Mouse (Mus musculus) R1 (cell line): ENCODE data around the gene Ppox.
"Not testable (repeated sequence)": the region's sequence is repeated elsewhere in the genome, so short reads cannot be mapped to it uniquely, and the experiment has no call there.

Experiments used
- DNase-seq: peaks from one replicate; pipeline ENCODE4 v3.0.0-alpha.2; 2018; ENCODE audit warnings: low read depth, low spot score

Ppox gene

GRCm38 (mm10) chr1:171280916-171281527, at the start of gene Ppox:
Gene Ppox, minus strand, starts transcription at chr1:171281186.
- DNase-seq: peak; percentile 100

GRCm38 (mm10) chr1:171330216-171330560, 49.2 kb upstream of the Ppox start:
- DNase-seq: peak; percentile 85

GRCm38 (mm10) chr1:171329433-171330215, 48.6 kb upstream of the Ppox start:
- peak; percentile 91 for DNase-seq

GRCm38 (mm10) chr1:171328839-171329432, 48.0 kb upstream of the Ppox start, which contains the start of gene Dedd:
Gene Dedd, plus strand, starts transcription at chr1:171329145.
- DNase-seq: peak; percentile 93

GRCm38 (mm10) chr1:171328244-171328643, 47.3 kb upstream of the Ppox start:
- no peak for DNase-seq

- DNase-seq: not testable (repeated sequence)
Measured at GRCm38 (mm10) chr1:171326588-171326987, 45.6 kb upstream of the Ppox start.

GRCm38 (mm10) chr1:171325571-171325970, 44.6 kb upstream of the Ppox start:
- DNase-seq: peak; percentile 31

- peak; percentile 49 for DNase-seq
Measured at GRCm38 (mm10) chr1:171322012-171322411, 41.0 kb upstream of the Ppox start.

GRCm38 (mm10) chr1:171321415-171321814, 40.4 kb upstream of the Ppox start:
- DNase-seq: peak; percentile 48

- no peak for DNase-seq
Measured at GRCm38 (mm10) chr1:171320151-171320550, 39.2 kb upstream of the Ppox start.

GRCm38 (mm10) chr1:171319748-171320147, 38.8 kb upstream of the Ppox start:
- peak; percentile 97 for DNase-seq

GRCm38 (mm10) chr1:171309321-171309720, 28.3 kb upstream of the Ppox start:
- no peak for DNase-seq

- DNase-seq: not testable (repeated sequence)
Measured at GRCm38 (mm10) chr1:171306157-171306556, 25.2 kb upstream of the Ppox start.

GRCm38 (mm10) chr1:171298226-171298625, 17.2 kb upstream of the Ppox start:
- no peak for DNase-seq

GRCm38 (mm10) chr1:171295063-171295402, 14.0 kb upstream of the Ppox start:
- DNase-seq: no peak

GRCm38 (mm10) chr1:171294298-171295062, 13.5 kb upstream of the Ppox start, which contains the start of gene Ufc1:
Gene Ufc1, minus strand, starts transcription at chr1:171295024.
- peak; percentile 91 for DNase-seq

- peak; percentile 28 for DNase-seq
Measured at GRCm38 (mm10) chr1:171293906-171294297, 12.9 kb upstream of the Ppox start.

- DNase-seq: no peak
Measured at GRCm38 (mm10) chr1:171293351-171293750, 12.4 kb upstream of the Ppox start.

GRCm38 (mm10) chr1:171288328-171288727, 7.3 kb upstream of the Ppox start:
- no peak for DNase-seq

- DNase-seq: peak; percentile 94
Measured at GRCm38 (mm10) chr1:171287136-171288081, 6.4 kb upstream of the Ppox start, which contains the start of gene Usp21. Gene Usp21, minus strand, starts transcription at chr1:171287991.

GRCm38 (mm10) chr1:171286517-171286916, 5.5 kb upstream of the Ppox start:
- no peak for DNase-seq
